Mouse (Mus musculus) stomach, postnatal 0 days (tissue): ENCODE results near the gene Susd1. TPM values are rescaled to one million over a fixed set of nuclear protein-coding genes. Genes with fewer than 3 reads are reported as not detected.

ENCODE experiments used
- ATAC-seq: fragments of 200-750 bp; cut with Nextera tagmentation; 2 replicates; pipeline ENCODE4 v1.8.0; 2017; ENCODE audit not compliant: low FRiP score, low TSS enrichment
- DNase-seq: peaks from one replicate; pipeline ENCODE4 v3.0.0-alpha.2; 2016; ENCODE audit warnings: low spot score
- H3K27ac ChIP-seq: fragments of 300-500 bp; sonication (generic); replicated peaks from 2 replicates; pipeline ENCODE4 v1.5.1; 2014; ENCODE audit warnings: mild to moderate bottlenecking, control low read depth
- H3K27me3 ChIP-seq: fragments of 300-500 bp; sonication (generic); 2 replicates; pipeline ENCODE4 v1.6.1; 2014; ENCODE audit warnings: low read length; ENCODE audit not compliant: control insufficient read depth, insufficient read depth
- H3K36me3 ChIP-seq: fragments of 300-500 bp; sonication (generic); 2 replicates; pipeline ENCODE4 v1.6.1; 2014; ENCODE audit warnings: low read length, mixed read lengths; ENCODE audit not compliant: control insufficient read depth, insufficient read depth
- H3K4me1 ChIP-seq: fragments of 300-500 bp; sonication (generic); replicated peaks from 2 replicates; pipeline ENCODE4 v1.6.1; 2014; ENCODE audit warnings: antibody characterized with exemption; ENCODE audit not compliant: control insufficient read depth, insufficient read depth
- H3K4me2 ChIP-seq: fragments of 300-500 bp; sonication (generic); replicated peaks from 2 replicates; pipeline ENCODE4 v1.6.1; 2014; ENCODE audit warnings: low read depth, mild to moderate bottlenecking, control low read depth, moderate library complexity
- H3K4me3 ChIP-seq: fragments of 300-500 bp; sonication (generic); 2 replicates; pipeline ENCODE4 v1.5.1; 2014; ENCODE audit warnings: low read depth, low read length, control low read depth
- H3K9ac ChIP-seq: fragments of 300-500 bp; sonication (generic); 2 replicates; pipeline ENCODE4 v1.6.1; 2014; ENCODE audit warnings: mild to moderate bottlenecking, low read length, control low read depth, mixed read lengths
- H3K9me3 ChIP-seq: fragments of 300-500 bp; sonication (generic); 2 replicates; pipeline ENCODE4 v1.6.1; 2016; ENCODE audit warnings: low read length; ENCODE audit not compliant: control insufficient read depth
- CTCF ChIP-seq: IDR thresholded peaks from 2 replicates; pipeline ENCODE4 v1.5.1; 2016; ENCODE audit warnings: antibody characterized with exemption, low read depth, mild to moderate bottlenecking, moderate library complexity
- EP300 ChIP-seq: optimal IDR thresholded peaks from 2 replicates; pipeline ENCODE3; 2016; ENCODE audit warnings: antibody characterized with exemption
- WGBS: fragments of 180-500 bp; shearing (Covaris S2); extraction: QIAGEN DNeasy Blood & Tissue Kit; methylation state at CpG from one replicate; pipeline ENCODE4 v1.1.7; 2014; 5-methylcytosine and 5-hydroxymethylcytosine counted together
- polyA plus RNA-seq: library from polyadenylated mRNA; unstranded; fragments of >200 nt; fragmentation: Nextera tagmentation; extraction: Ambion mirVana; gene quantifications from 2 replicates; pipeline ENCODE4 v1.2.1, GENCODE M21; 2015

Gene Susd1
- polyA plus RNA-seq, 1 experiment from 2014 or later = 3.2 TPM

DNA sequence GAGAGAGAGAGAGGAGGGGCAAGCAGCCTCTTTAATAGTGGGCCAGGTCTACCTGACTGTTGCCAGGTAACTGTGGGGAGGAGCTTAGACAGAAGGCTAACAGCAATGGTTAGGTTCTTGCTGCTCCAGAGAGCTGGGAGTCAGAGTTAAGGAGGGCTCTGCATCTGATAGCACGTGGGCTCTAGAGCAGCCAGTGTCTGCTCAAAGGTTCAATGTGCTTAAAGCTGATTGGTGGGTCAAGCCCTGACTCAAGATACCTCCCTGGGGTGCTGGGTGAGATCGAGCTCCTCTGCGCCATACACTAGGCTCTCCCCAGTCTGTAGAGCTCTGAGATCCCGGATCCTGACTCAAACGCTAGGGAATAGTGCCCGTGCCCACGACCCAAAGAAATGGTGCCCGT is 136.0 kb downstream of the Susd1 start:
- H3K36me3 ChIP-seq = no peaks in the 10 kb centered on the region
- H3K9ac ChIP-seq = no peak overlapping the region
- 93% methylated on average over 8 of the region's 8 CpGs for WGBS
- H3K9me3 ChIP-seq = no peaks in the 10 kb centered on the region
- no peaks in the 10 kb centered on the region; the same call in 1 of the 2 replicates for H3K4me1 ChIP-seq
- TF ChIP-seq CTCF = no peak
- no peak for TF ChIP-seq EP300
- no peak overlapping the region for H3K4me2 ChIP-seq
- no peaks in the 10 kb centered on the region for H3K27me3 ChIP-seq
- DNase-seq (no peak), ATAC-seq (no peak)
- H3K27ac ChIP-seq = no peak overlapping the region
- H3K4me3 ChIP-seq = no peak overlapping the region

DNA sequence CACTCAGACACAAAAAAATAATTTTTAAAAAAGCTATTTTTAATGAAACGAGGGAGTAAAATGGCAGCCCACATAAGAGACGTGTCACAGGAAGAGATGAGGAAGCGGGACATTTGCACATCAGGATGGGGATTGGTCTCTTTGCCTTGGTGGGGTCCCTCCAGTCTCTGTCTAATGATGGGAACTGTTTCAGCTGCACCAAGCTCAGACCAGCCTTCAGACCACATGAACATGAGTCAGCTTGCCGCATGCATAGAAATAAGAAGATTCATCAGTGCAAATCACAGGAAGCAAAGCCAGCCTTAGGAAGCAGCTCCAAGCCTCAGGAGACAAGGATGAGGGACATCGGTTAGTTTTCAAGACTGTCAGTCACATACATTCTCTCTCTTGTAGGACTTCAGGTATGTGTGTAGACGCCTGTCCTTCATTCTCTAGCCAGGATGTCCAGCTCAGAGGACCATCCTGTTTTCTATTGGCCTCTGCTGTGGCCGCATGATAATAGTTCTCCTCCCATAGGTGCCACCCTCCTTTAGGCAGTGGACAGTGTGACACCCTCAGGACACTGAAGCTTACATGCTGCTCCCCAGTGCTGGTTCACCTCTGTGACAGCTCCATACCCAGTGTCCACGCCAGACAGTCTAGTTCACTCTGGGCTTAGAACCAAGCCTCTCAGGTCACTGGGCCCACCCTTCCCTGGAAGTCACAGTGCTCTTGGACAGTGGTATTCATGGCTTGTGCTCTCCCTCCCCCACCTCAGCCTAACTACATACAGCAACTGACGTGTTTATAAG is 137.2 kb downstream of the Susd1 start:
- Histone ChIP-seq H3K27ac (no peak overlapping the region), H3K4me1 (no peaks in the 10 kb centered on the region; the same call in 1 of the 2 replicates), H3K4me3 (no peak overlapping the region), H3K9ac (no peak overlapping the region), H3K9me3 (no peaks in the 10 kb centered on the region), H3K27me3 (no peaks in the 10 kb centered on the region), H3K36me3 (no peaks in the 10 kb centered on the region), H3K4me2 (no peak overlapping the region)
- ATAC-seq (no peak), DNase-seq (no peak)
- WGBS = 85% methylated on average over 9 of the region's 9 CpGs
- TF ChIP-seq CTCF = no peak
- TF ChIP-seq EP300 = no peak

DNA sequence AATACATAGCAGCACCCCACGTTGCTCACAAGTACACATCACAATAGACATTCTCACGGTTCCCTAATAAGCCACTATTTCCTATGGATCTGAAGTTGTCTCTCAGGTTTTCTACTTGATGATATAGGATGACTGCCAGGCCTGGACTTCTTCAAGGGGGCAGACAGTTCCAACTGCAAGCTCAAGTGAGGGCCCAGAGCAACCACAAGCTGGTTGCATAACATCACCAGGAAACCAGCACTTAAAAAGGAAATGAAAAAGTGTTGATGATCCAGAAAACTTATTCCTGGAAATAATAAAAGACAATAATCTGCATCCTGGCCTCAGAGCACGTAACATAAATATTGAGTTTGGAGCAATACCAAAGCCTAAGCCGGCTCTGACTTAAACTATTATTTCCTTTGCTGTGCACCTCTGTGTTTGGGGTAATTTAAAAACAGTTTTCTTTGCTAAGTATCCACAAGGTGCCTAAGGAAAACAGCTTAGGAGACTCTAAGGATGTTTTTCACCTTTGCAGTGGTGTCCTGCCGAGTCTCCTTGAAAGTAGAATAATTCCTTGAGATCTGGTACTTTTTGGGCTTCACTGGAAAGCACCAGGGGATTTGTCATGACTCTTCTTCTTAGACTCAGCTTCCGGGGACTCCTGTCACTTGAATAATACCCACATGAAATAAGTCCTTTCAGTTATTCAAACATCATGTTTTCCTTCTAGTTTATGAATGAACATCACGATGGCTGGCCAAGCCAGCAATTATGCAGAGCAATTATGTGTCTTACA is 139.5 kb downstream of the Susd1 start:
- Histone ChIP-seq H3K4me1 (no peaks in the 10 kb centered on the region; the same call in 1 of the 2 replicates), H3K27ac (no peak overlapping the region), H3K4me3 (no peak overlapping the region), H3K9ac (no peak overlapping the region), H3K4me2 (no peak overlapping the region), H3K27me3 (no peaks in the 10 kb centered on the region), H3K36me3 (no peaks in the 10 kb centered on the region), H3K9me3 (no peaks in the 10 kb centered on the region)
- no peak for ATAC-seq
- DNase-seq = no peak
- TF ChIP-seq CTCF (no peak), EP300 (no peak)
- 47% methylated on average over 7 of the region's 7 CpGs for whole genome bisulfite sequencing

DNA sequence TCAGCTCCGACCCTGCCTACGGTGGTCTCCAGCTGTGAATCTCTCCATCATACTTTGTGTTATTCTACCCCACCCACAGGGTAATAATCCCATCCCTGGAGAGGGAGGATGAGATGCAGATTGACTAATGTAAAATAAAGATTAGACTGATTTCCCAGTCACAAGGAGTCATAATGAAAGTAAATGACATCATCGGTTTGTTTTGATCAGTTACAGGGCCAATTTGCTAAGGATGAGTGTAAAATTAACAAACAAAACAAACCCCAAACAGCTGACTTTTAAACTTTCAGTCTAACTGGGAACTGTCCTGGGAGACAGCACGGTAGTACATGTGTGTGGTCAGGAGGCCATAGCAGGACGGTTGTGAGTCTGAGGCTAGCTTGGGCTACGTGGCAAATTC is 143.3 kb downstream of the Susd1 start:
- DNase-seq (no peak), ATAC-seq (no peak)
- Histone ChIP-seq H3K4me1 (no peaks in the 10 kb centered on the region; the same call in 1 of the 2 replicates), H3K36me3 (no peaks in the 10 kb centered on the region), H3K27ac (no peak overlapping the region), H3K4me3 (no peak overlapping the region), H3K27me3 (no peaks in the 10 kb centered on the region), H3K4me2 (no peak overlapping the region), H3K9ac (no peak overlapping the region), H3K9me3 (no peaks in the 10 kb centered on the region)
- no peak for TF ChIP-seq CTCF
- TF ChIP-seq EP300 = no peak
- WGBS = 82% methylated on average over 6 of the region's 6 CpGs

DNA sequence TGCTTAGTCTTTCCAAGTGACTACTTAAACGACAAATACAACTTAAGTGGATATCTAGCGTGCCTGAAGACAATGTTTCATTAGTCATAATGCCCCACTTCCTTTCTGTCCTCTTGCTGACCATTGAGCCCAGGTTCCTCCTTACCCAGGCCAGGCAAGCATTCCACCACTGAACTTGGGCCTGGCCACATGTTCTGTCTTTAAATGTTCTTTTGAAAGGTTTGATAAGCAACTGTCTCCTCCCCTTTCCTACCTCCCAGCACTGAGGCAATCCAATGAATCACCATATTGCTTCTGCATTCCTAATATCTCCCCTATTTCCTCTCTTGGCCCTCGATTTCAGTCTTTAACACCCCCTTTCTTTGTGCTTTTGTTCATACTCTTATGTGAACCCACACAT is 143.8 kb downstream of the Susd1 start:
- H3K4me2 ChIP-seq = no peak overlapping the region
- TF ChIP-seq CTCF (no peak), EP300 (no peak)
- H3K9me3 ChIP-seq = no peaks in the 10 kb centered on the region
- no peak for ATAC-seq
- no peak for DNase-seq
- H3K4me3 ChIP-seq = no peak overlapping the region
- no peaks in the 10 kb centered on the region; the same call in 1 of the 2 replicates for H3K4me1 ChIP-seq
- no peak overlapping the region for H3K27ac ChIP-seq
- H3K36me3 ChIP-seq = no peaks in the 10 kb centered on the region
- H3K9ac ChIP-seq = no peak overlapping the region
- WGBS = 79% methylated on average over 3 of the region's 3 CpGs
- no peaks in the 10 kb centered on the region for H3K27me3 ChIP-seq
